Mouse (Mus musculus): ENCODE measurements around the gene Fgfr2.

Fgfr2 gene

DNA sequence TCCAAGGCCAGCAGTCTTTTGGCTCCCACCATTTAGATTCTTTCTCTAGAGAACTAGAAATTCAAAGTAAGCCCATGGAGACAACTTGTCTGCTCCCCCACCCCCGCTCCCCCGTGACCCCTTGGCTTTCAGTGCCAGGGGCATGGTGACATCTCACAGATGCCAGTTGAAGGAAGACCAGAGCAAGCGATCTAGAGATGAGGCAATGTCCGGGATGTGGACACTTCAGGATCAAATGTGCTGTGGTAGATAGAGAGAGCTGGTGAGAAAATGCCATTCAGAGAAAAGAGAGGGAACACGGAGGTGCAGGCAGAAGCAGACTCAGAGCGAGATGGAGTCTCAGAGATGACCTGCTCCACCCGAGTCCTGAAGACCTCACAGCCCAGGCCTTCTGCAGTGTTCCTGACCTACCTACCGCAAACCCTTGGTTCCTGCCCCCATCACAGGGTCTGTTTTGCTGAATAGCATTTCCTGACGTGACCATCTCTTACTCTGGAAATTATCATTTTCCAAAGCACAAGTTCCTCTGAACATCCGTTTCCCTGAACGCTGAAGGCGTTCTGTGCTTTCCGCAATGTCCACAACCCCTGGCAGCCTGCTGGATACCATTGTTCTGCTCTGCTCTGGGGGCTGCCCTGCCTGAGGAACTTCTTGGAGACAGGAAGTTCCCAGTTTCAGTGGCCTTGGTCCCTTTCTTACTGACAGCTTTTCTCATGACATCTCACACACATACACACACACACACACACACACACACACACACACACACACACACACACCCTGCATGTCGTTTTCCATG is 783.9 kb downstream of the Fgfr2 start:
- in situ Hi-C loops (cut with MboI; ENCODE audit: unreplicated experiment in 2 of 2): no loop called here

DNA sequence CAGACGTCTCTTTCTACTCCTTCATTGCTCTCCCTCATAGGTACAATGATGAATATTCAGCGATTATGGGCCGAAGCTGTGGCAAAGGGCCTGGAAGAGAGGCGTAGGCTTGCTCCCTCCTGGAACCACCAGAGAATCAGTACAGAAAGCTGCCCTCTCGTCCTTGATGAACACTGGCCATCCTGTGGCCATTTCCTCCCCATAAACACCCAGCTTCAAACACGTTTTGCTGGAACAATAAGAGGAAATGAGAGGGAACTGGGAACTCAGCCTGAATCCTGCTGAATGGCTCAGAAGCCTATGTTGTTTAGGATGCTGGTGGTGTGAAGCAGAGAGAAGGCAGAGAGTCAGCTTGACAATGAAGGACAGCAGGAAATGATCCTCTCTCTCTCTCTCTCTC is 784.8 kb downstream of the Fgfr2 start:
- in situ Hi-C loops (cut with MboI; ENCODE audit: unreplicated experiment in 2 of 2): no loop called here

DNA sequence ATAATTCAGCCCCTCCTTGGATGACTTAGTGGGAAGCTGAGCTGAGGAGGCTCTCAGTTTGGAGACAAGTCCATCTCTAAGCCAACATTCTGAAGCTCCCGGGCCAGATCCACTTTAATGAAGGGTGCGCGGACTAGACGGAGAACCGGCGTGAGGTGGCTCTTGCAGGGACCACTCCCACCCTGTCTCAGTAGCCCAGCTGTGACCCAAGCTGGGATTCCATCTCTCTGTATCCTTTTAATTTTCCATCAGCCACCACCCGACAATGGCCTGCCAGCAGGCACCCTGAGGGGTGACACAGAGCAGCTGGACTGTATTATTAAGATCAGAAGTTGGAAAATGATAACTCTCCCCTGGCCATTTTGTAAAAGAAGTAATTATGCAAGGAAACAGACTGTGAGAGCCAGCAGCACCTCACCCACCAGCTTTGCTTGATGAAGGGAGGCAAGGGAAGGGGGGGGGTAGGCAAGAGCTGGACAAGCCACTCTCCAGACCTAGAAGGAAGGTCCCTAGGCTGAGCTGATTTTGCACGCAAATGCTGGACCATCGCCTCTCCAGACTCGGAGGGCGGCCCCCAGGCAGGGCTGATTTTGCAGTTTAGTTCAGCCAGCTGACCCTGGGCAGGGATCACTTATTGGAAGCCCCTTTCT is 785.8 kb downstream of the Fgfr2 start:
- in situ Hi-C loops (cut with MboI; ENCODE audit: unreplicated experiment in 2 of 2): no loop called here

DNA sequence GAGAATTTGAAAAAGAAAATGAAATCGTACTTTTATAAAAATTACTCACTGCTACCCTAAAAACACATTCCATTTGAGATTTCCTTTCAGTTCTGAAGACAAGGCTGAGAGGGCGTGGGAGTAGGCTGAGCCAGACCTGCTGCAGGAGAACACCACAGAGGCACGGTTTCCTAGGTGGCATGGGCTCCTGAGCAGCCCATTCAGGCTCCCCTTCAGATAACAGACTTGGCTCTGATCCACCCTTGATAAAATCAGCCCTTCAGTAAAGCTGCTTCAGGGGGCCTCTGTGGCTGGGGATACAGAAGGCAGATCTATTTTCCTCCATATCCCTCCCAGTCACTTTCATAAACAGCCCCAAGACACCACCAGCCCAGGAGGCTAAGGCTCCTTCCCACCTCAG is 786.4 kb downstream of the Fgfr2 start:
- in situ Hi-C loops (cut with MboI; ENCODE audit: unreplicated experiment in 2 of 2): no loop called here

DNA sequence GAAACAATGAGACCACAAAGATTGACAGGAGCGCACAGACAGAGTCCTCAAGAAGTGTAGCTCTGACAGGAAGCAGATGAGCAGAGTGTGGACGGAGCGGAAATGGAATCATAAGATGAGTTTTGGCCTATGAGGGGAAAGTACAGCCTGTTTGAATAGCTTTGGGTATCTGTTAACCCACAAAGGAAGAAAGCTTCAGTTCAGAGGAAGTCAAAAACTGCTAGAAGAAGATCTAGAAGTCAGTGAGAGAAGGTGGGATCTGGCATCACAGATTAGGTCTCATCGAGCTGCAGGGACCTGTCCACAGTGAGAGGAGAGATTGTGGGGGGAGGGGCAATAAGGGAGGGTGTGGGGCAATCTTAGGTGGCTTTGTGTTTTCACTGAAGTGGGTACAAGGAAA is 787.8 kb downstream of the Fgfr2 start:
- in situ Hi-C loops (cut with MboI; ENCODE audit: unreplicated experiment in 2 of 2): no loop called here

DNA sequence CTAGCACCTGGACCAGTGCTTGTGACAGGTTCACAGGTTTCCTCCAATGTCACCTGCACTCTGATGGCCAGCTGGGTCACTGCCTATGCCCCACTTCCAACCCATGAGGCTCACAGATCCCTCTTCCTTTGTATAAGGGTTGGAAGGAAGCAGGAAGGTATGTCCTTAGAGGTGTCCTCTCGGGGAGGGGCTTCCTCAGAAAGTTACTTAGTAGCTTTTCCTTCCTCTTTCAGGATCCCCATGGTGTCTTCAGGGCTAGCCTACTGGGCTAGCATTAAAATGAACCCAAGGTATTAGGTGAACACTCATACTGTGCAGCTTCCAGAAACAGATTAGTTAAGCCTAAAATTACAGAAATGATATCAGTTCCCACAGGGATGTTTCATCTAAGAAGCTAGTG is 790.1 kb downstream of the Fgfr2 start:
- in situ Hi-C loops (cut with MboI; ENCODE audit: unreplicated experiment in 2 of 2): no loop called here

DNA sequence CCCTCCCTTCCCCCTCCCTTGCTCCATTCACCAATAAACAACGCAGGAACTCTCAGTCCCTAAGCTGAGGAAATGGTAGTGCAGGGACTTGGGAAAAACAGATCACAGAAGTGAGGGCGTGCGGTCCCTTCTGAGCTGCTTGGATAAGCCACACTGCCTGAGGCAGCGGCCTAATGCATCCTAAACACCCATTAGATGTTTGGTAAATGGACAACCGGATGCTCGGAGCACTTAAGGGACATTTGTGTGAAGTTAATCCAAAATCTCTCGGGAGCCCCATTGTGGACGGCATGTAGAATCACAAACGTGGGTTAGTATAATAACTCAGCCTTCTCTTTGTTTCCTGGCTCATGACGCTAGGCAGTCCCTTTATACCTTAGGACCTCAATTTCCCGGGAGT is 791.0 kb downstream of the Fgfr2 start:
- in situ Hi-C loops (cut with MboI; ENCODE audit: unreplicated experiment in 2 of 2): no loop called here

DNA sequence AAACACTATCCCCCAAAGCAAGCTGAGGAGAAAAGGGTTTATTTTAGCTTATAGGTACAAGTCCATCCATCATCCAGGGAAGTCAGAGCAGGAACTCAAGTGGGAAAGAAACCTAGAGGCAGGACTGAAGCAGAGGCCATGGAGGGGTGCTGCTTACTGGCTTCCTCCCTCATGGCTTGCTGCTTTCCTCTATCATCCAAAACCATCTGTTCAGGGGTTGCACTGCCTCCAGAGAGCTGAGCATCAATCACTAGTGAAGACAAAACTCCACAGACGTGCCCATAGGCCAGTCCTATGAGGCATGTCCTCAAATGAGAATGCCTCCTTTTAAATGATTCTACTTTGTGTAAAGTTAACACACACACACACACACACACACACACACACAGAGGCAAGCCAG is 793.0 kb downstream of the Fgfr2 start:
- in situ Hi-C loops (cut with MboI; ENCODE audit: unreplicated experiment in 2 of 2): no loop called here

DNA sequence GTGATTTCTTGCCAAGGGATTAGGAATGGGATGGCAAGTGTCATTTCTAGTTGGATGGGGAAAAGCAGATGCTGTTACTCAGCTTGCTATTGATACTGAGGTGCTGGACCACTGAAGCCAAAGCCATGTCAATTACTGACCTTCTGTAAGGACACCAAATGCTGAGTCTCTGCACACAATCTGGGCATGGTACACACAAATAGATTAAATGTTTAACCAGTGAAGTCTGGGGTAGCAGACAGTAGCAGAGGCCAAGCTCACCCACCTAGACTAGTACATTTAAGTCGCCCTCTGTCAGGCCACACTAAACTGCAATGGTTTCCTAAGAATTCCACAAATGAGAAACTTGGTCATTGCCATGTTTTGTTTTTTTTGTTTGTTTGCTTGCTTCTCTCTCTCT is 794.5 kb downstream of the Fgfr2 start:
- in situ Hi-C loops (cut with MboI; ENCODE audit: unreplicated experiment in 2 of 2): no loop called here

DNA sequence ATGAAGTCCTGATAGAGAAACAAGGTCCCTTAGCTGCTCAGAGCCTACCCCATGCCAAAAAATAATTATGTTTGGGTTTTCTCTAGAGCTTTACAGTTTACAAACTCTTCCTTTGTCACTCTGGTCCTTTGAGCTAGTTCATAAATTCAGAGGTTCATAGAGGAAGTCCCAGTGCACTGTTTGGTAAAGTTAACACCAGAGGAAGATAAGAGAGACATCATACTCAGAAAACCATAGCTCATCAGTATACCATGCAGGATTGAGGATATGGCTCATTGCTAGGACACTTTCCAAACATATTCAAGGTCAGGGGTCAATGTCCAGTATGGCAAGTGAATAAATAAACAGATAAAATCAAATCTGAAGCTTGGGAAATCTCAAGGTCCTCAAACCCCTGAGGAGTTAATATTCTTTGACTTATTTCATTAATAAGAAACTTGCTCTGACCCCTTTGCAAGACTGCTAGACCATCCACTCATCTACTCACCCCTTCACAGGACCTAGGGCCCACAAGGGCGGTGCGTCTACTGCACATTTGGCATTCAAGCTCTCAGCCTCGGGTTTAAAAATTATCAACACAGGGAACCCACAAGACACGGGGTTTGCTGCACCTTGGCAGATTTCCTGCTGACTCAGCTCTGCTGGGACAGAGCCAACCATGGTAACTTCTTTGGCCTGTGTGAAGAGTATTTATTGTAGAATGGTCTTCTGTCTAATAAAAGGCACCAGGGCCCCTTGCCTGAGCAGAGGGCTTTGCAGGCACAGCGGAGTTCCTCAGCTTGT is 797.4 kb downstream of the Fgfr2 start:
- in situ Hi-C loops (cut with MboI; ENCODE audit: unreplicated experiment in 2 of 2): no loop called here

DNA sequence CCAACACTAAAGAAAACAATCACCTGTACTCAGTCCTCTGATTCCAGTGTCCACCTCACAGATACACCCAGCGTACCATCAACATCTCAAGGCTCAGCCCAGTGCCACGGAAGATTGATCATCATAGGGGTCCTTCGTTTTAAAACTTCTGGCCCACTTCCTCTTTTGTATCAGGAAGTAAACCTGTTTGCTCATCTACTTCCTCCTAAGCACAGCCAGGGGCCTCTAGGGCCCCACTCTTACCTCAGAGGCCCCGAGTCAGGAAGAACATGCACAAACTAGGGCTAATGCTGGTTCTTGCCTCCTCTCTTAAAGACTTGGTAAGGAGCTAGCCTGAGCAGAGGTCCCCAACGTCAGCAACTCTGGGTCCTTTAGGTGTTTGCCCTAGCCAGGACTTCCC is 799.7 kb downstream of the Fgfr2 start:
- in situ Hi-C loops (cut with MboI; ENCODE audit: unreplicated experiment in 2 of 2): loop anchor here (5.0 kb wide), 2 partner anchors 34 to 79 kb away; no protein-coding TSS in a partner anchor

DNA sequence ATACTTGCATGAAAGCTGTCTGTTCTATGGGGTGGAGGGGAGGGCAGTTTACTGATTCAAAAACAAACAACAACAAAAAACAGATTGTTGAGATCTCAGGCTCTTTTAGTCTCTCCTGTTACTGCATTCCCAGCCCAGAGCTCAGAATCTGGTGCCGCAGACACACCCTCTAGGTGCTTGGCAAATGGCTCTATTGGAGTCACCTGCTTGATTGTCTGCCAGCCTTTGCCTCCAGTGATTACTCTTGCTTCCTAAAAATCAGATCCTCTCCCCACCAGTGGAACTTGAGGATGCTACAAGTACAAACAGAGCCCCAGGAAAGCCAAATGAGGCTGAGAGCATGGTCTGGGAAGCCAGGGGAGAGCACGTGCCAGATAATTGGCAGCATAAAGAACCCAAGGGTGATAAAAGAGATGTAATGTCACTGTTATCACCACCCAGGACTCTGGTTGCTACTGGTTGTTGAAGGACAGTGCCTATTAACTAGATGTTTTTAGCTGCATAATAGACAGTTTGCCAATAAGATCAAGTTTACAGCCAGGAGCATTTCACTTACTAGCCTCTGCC is 801.7 kb downstream of the Fgfr2 start:
- in situ Hi-C loops (cut with MboI; ENCODE audit: unreplicated experiment in 2 of 2): loop anchor here (5.0 kb wide), 2 partner anchors 36 to 81 kb away; no protein-coding TSS in a partner anchor

DNA sequence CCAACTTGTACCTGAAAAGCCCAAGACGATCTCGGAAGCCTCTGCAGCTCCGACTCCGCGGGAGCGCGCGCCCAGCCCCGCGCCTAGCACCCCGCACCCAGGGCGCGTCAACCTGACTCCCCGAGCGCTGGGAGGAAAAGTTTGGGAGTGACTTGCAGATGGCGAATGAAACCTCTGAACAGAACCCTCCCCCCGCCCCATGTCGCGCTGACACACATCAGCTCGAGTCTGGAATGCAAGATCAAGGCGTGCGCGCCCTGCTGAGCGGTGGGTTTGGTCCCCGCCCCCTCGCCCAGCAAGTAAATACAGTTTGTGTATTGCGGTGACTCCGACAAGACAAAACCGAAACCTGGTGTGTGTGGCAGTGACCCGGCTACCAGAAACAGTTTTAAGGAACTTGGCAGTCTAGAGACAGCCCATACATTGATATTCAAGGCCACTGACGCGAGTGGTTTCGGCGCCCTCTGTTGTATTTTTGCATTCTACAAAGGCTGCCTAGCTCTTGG is 806.1 kb downstream of the Fgfr2 start, which contains the start of gene Chst15:
Chst15 (minus strand) TSS at position 193 of the 506 bp plus-strand sequence.
- in situ Hi-C loops (cut with MboI; ENCODE audit: unreplicated experiment in 2 of 2): loop anchor here (5.0 kb wide), 3 partner anchors 85 to 155 kb away; no protein-coding TSS in a partner anchor

DNA sequence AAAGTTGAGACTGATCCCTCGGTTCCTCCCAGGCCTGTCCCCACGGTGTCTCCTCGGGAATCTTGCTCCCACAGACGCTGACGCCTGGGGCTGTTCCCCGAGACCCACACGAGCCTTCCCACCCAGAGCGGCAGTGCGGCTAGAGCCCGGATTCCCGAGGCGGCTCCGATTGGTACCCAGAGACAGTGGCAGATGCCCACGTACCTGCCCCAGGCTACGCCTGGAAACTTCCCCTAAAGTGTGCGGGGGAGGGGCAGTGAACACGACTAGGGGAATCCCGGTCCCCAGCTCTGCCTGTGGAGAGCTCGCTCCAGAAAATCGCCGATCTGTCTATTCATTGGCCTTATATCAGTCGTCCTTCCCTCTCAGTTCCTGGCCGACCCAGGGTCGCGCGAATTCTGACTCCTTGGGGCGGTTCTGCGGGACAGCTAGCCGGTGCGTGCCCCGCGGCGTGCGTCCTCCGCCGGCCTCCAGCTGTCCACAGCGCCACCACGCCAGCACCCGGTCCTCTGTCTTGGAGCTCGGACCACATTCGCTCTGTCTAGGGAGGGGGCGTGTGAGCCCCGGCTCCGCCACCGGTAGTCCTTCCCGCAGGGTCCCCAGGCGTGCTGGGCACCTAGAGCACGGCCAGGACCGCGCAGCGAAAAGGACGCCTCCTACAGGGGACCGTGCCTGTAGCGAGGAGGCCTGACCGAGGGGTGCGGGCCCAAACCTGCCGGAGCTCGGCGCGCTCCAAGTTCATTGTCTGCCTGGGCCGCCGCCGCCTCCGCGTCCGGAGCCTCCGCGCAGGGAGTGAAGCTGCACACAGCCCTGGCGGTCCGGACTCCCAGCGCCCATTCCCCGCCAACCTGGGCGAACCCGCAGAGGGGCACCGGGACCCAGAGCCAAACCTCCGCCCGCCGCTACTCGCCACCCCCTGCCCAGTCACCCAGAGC is 806.8 kb downstream of the Fgfr2 start:
- in situ Hi-C loops (cut with MboI; ENCODE audit: unreplicated experiment in 2 of 2): loop anchor here (5.0 kb wide), 3 partner anchors 86 to 156 kb away; no protein-coding TSS in a partner anchor

DNA sequence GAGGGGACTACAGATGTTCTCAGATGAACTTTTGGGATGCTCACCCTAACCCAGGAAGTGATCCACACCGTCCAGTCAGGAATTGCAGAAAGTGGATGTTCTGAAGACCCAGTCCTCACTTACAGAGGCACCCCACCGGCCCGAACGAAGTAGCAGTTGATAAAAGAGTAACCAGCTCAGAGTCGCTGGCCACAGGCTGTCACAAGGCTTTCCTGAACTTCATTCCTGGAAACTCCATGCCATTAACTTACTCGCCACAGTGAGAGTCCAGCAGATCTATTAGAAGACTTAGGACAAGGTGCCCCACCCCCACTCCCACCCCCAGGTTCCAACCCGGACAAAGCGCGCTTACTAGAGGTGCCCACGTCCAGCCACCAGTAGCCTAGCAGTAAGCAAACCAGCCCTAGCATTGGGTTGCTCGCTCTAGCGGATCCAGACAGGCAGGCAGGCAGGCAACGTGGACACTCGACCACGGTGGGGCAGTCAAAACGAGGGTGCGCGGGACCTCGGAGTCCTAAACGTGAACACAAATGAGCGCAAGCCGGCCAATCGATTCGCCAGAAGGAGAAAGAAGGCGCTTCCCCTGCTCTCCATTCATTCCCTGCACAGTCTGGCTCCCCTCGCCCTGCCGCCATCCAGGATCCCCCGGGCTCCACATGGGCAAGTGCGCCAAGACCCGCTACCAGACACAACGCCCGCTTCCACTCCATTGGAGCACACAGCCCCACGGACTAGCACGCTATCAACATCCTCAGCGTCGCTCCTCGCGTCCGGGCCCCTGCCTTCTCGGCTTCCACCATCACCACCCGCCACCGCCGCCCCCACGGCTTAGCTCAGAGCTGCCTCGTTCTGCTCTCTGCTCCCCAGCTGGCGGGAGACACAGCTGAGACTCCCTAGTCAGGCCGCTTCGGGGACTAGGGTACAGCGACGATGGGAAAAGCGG is 807.7 kb downstream of the Fgfr2 start:
- in situ Hi-C loops (cut with MboI; ENCODE audit: unreplicated experiment in 2 of 2): loop anchor here (5.0 kb wide), 3 partner anchors 87 to 157 kb away; no protein-coding TSS in a partner anchor

DNA sequence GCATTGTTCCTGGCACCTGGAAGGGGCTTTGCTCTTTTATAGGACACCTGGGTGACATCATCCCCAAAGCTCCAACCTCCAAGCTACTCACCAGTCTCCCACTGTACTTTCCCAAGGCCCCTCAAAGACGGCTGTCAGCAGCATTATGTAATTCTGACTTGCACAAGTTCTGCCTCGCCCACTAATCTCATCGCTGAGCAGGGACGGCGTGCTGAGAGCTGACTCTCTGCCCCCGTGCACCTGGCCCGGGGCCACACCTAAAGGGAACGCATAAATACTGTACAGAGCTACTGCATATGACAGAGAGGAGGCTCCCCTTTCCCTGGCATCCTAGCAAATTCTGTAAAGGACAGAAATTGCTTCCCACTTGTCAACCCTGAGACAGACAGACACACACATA is 810.8 kb downstream of the Fgfr2 start:
- in situ Hi-C loops (cut with MboI; ENCODE audit: unreplicated experiment in 2 of 2): no loop called here

DNA sequence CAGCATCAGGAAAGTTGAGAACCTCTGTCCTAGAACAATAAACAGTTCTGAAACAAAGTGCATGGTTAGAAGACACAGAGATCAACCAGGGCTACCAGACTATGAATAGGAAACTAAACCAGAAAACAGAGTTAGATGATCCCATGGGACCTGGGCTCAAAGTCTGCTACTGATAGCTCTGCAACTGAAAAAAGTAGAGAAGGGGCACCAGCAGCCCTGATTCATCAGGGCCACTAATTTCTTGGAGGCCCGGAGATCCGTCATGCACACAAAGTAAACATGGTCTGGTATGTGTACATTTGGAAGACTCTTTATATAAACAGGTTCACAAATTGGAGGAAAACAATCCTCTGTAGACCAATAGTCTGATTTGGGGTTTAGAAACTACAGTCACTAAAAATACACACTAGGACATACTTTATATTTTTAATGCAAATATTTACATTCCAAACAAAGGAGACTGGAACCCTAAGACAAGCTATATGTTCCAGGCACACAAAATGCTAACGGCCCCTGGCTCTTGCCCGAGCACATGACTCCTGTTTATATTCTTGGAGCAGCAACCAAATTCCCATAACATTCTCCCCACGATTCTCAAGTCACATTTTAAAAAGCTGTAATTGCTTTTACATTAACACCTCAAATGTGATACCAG is 814.5 kb downstream of the Fgfr2 start:
- in situ Hi-C loops (cut with MboI; ENCODE audit: unreplicated experiment in 2 of 2): loop anchor here in 1 of 2 experiments (5.0 kb wide), 1 partner anchor 81 kb away; no protein-coding TSS in a partner anchor
